Mouse (Mus musculus) thymus, adult 2 months (tissue): Measurements from ENCODE around the gene Ano1. TPM values are rescaled to one million over a fixed set of nuclear protein-coding genes. Genes with fewer than 3 reads are reported as not detected.

Experiments used
- DNase-seq: peaks from one replicate; pipeline ENCODE4 v3.0.0; 2021
- H3K27ac ChIP-seq: fragments of 200-500 bp; 2 replicates; pipeline ENCODE4 v1.5.1; 2012; ENCODE audit warnings: low read length, control low read depth; ENCODE audit not compliant: control insufficient read depth, insufficient read depth
- H3K27me3 ChIP-seq: fragments of 200-500 bp; 2 replicates; pipeline ENCODE4 v1.6.1; 2012; ENCODE audit warnings: mild to moderate bottlenecking, low read length, moderate library complexity, mixed read lengths; ENCODE audit not compliant: control insufficient read depth, insufficient read depth
- H3K36me3 ChIP-seq: fragments of 200-500 bp; 2 replicates; pipeline ENCODE4 v1.6.1; 2012; ENCODE audit warnings: mild to moderate bottlenecking, low read length, moderate library complexity; ENCODE audit not compliant: control insufficient read depth, insufficient read depth
- H3K4me1 ChIP-seq: fragments of 200-500 bp; replicated peaks from 2 replicates; pipeline ENCODE4 v1.6.1; 2012; ENCODE audit warnings: low read length; ENCODE audit not compliant: control insufficient read depth, insufficient read depth
- H3K4me3 ChIP-seq: fragments of 200-500 bp; 2 replicates; pipeline ENCODE4 v1.5.1; 2012; ENCODE audit warnings: mild to moderate bottlenecking, low read length, control low read depth, moderate library complexity; ENCODE audit not compliant: control insufficient read depth, insufficient read depth
- CTCF ChIP-seq: fragments of 200-500 bp; IDR thresholded peaks from 2 replicates; pipeline ENCODE4 v1.5.1; 2012; ENCODE audit warnings: mild to moderate bottlenecking, control low read depth, low read length, moderate library complexity, borderline replicate concordance; ENCODE audit not compliant: control insufficient read depth, poor library complexity, insufficient read depth; ENCODE audit errors: extremely low read depth
- POLR2A ChIP-seq: fragments of 200-500 bp; IDR thresholded peaks from 2 replicates; pipeline ENCODE4 v1.6.1; 2012; ENCODE audit warnings: mild to moderate bottlenecking, low read length, control low read depth, moderate library complexity; ENCODE audit not compliant: control insufficient read depth, poor library complexity, insufficient read depth; ENCODE audit errors: extremely low read depth
- WGBS: fragments of 180-500 bp; shearing (Covaris S2); methylation state at CpG from one replicate; pipeline ENCODE4 v1.1.7; 2018; 5-methylcytosine and 5-hydroxymethylcytosine counted together
- polyA plus RNA-seq: library from polyadenylated mRNA; depleted of rRNA; stranded (reverse); fragments of >200 nt; gene quantifications from 2 replicates; pipeline ENCODE4 v1.2.3, GENCODE M21; 2012

The Ano1 gene
- polyA plus RNA-seq, 1 experiment: 3.7 TPM

DNA sequence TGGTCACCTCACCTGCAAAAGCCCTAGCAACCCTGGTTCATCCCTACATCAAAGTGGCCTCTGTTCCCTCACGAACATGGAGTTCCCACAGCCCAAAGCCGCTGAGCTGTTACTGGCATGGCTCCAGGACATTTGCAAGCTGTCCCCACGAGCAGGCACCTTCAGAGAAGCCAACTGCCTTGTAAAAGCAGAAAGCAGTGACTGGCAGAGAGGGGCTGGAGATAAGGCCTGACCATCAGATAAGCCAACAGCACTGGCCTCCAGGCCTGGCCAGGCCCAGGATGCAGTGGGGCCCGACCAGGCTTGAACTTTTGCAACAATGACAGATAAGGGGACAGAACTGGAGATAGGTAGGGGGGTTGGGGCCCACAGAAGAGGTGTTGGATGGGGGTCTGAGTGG lies 36.9 kb upstream of the Ano1 start:
- H3K27ac ChIP-seq: no peak overlapping the region
- DNase-seq: no peak
- TF ChIP-seq POLR2A (no peak), CTCF (no peak)
- H3K4me3 ChIP-seq: no peak overlapping the region
- no peaks in the 10 kb centered on the region for H3K36me3 ChIP-seq
- H3K27me3 ChIP-seq: no peaks in the 10 kb centered on the region; the same call in 1 of the 2 replicates
- H3K4me1 ChIP-seq: no peaks in the 10 kb centered on the region
- 17% methylated on average over 4 of the region's 4 CpGs for WGBS

DNA sequence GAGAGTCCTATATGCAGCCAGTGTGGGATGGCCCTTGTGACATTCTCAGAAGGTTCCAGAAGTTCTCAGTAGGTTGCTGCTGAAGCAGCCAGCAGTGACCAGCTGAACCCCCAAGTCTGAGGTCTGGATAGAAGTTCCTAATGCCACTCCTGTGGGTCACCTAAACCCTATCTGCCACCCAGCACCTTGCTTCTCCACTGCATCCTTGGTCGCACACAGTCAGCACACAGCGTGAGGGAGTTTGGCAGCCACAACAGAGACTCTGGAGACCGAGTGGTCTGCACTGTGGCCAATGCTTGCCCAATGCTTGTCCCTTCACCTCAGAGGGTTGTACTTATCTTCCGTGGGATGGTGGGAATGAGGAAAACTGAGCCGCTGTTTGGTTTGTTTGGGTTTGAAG lies 35.7 kb upstream of the Ano1 start:
- TF ChIP-seq POLR2A (no peak), CTCF (no peak)
- 90% methylated on average over 5 of the region's 5 CpGs for WGBS
- no peaks in the 10 kb centered on the region for H3K4me1 ChIP-seq
- no peaks in the 10 kb centered on the region; the same call in 1 of the 2 replicates for H3K27me3 ChIP-seq
- no peak overlapping the region for H3K4me3 ChIP-seq
- no peak overlapping the region for H3K27ac ChIP-seq
- no peak for DNase-seq
- no peaks in the 10 kb centered on the region for H3K36me3 ChIP-seq

DNA sequence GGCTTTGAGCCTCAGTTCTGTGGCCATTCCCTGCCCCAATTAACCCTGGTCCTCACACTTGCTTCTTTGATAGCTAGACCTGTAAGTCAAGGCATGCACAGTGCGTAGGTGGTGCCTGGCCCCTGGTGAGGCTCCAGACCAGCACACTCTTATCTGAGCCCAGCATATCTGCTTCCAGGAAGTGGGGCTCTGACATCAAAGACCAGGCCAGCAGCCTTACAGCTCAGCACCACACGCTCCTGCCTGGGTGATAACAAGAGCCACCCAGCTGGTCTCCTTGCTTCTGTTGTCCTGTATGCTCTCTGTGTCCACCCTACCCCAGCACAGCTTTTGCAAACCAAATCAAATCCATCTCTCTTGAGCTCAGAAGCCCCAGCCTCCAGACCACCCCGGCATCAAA lies 34.8 kb upstream of the Ano1 start:
- no peaks in the 10 kb centered on the region; the same call in 1 of the 2 replicates for H3K27me3 ChIP-seq
- H3K36me3 ChIP-seq: no peaks in the 10 kb centered on the region
- 38% methylated on average over 3 of the region's 3 CpGs for WGBS
- DNase-seq: no peak
- no peak for TF ChIP-seq POLR2A
- no peaks in the 10 kb centered on the region for H3K4me1 ChIP-seq
- H3K27ac ChIP-seq: no peak overlapping the region
- no peak overlapping the region for H3K4me3 ChIP-seq

DNA sequence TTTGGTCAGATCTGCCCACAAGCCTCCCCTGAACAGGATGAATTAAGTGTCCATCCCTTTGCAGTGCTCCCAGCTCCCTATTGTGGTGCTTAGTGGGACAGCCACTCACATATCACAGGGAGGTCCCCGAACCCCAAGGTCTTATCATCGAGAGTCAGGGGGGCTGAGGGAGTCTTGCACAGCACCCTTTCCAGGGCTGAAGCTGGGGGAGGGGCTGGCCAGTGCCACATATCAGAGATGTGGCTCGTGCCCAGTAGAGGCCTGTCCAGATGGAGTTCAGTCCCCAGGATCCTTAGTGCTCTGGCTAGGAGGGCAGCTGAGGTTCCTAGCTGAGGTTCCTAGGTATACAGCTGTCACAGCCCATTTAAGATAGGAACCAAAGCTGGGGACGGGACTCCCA lies 32.4 kb upstream of the Ano1 start:
- H3K4me3 ChIP-seq: no peak overlapping the region
- H3K27me3 ChIP-seq: no peaks in the 10 kb centered on the region; the same call in 1 of the 2 replicates
- TF ChIP-seq CTCF (no peak), POLR2A (no peak)
- H3K27ac ChIP-seq: no peak overlapping the region
- no peaks in the 10 kb centered on the region for H3K4me1 ChIP-seq
- no peaks in the 10 kb centered on the region for H3K36me3 ChIP-seq
- DNase-seq: no peak
- WGBS: 92% methylated on average over 4 of the region's 4 CpGs

DNA sequence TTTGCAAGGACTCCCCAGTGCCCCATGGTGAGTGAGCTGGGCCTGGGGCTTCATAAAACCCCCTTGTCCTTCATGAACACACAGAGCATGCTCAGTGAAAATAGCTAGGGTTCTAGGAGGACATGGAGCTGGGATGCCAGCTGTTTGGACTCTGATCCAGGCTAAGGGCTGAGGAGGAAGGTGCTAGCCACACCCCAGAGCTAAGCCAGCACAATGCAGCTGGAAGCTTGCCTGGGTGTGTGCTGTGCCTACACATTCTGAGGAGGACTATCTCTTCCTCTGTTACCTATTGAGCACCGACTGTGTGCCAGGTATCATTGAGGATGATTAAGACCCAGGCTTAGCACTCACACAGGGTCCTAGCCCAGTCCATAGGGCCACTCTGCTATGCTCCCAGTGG lies 30.6 kb upstream of the Ano1 start:
- no peak for TF ChIP-seq CTCF
- TF ChIP-seq POLR2A: no peak
- no peak overlapping the region for H3K27ac ChIP-seq
- H3K36me3 ChIP-seq: no peaks in the 10 kb centered on the region
- 75% methylated on average over 1 of the region's 1 CpGs for WGBS
- no peak overlapping the region for H3K4me3 ChIP-seq
- DNase-seq: no peak
- no peaks in the 10 kb centered on the region for H3K4me1 ChIP-seq
- no peaks in the 10 kb centered on the region for H3K27me3 ChIP-seq

DNA sequence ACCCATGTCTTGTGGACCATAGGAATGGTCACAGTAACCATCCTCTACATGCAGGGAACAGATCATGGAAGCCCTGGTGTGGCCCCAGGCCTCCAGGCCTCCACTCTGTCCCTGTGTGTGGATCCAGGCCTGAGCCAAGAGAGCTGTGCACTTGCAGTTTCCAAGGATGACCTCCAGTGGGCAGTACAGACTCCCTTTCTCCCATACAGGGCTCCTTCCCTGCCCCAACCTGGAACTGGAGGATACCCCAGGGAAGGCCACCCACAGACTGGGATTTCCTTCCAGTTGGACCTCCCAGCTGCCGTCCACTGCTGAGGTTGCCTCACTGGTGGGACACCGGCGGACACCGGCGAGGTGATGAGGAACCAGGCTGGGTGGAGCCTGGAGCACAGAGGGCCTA lies 29.6 kb upstream of the Ano1 start:
- no peak for DNase-seq
- no peak for TF ChIP-seq POLR2A
- TF ChIP-seq CTCF: peak; percentile 42; the same call in 1 of the 2 replicates

DNA sequence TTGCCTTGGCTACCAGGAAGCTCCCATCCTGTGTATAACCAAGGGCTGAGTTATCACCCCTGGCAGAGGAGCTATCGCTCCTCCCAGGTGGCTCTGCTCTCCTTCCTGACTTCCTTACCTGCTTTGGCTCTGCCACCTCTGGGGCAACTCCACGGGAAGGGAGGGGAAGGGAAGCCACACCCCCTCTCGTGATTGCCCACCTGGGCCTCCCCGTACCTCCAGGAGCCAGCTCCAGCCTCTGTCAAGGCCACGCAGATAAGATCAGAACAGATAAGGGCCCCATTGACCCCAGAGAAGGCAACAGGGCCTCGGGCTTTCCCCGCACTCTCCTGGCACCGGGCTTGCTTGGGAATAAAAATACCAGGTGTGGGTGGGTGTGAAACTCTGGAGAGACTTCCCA lies 28.4 kb upstream of the Ano1 start:
- Histone ChIP-seq H3K4me3 (no peak overlapping the region), H3K36me3 (no peaks in the 10 kb centered on the region), H3K27me3 (no peaks in the 10 kb centered on the region), H3K4me1 (no peaks in the 10 kb centered on the region), H3K27ac (no peak overlapping the region)
- TF ChIP-seq POLR2A (no peak), CTCF (no peak)
- WGBS: 53% methylated on average over 8 of the region's 8 CpGs
- DNase-seq: no peak

More for the DNA sequence above, 29.6 kb upstream of the Ano1 start:
- 96% methylated on average over 5 of the region's 5 CpGs for WGBS
- Histone ChIP-seq H3K4me1 (no peaks in the 10 kb centered on the region), H3K27ac (no peak overlapping the region), H3K36me3 (no peaks in the 10 kb centered on the region), H3K27me3 (no peaks in the 10 kb centered on the region), H3K4me3 (no peak overlapping the region)
